Comparison of ENCODE assay signal across 18 mouse cellular contexts in the genomic region with DNA sequence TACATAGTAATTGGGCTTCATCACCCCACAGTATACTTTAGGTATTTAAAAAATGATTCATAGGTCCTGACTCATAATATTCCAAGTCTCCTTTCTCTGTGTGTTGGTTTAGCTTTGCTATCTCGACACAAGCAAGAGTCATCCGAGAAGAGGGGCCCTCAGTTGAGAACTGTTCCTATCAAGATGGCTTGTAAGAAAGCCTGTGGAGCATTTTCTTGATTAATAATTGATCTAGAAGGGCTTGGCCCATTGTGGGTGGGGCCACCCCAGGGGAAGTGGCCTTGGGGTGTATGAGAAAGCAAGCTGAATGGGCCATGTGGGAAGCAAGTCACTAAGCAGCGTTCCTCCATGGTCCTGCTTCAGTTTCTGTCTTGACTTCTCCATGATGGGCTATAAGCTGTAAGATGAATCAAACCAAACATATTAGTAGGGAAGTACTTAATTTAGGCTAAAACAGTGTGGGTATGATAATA. TPM values are rescaled to one million over a fixed set of nuclear protein-coding genes. Genes with fewer than 3 reads are reported as not detected.
DNase-seq lines count a peak whose midpoint lies in the region; ATAC-seq lines count a peak whose summit lies in the region.
"Had no signal": no experiment of that assay in that cellular context is flagged by ENCODE, and none has a peak within 500 bp of the region (broad histone marks: within the 10 kb centered on the region; RNA-seq: fewer than 3 reads in every experiment).

No protein-coding gene starts in this region.

- H3K36me3 ChIP-seq in stomach, embryonic 16.5 days (ENCODE audit: control insufficient read depth, insufficient read depth, low read length) = no peaks in the 10 kb centered on the region
- H3K36me3 ChIP-seq: G1E; heart, embryonic 13.5 days; limb, embryonic 12.5 days; liver, embryonic 15.5 days had no signal

- DNase-seq in CD4-positive, CD25-positive, alpha-beta regulatory T cell, adult 2 months (ENCODE audit: low read depth, low spot score) = peak; percentile 15
- no peak for DNase-seq in cerebellum, adult 11-12 months
- no peak for DNase-seq in c-Kit-positive CD71-positive TER-119-positive erythroid progenitor cells, embryonic 14.5 days (ENCODE audit: low spot score)
- DNase-seq in thymus, adult 18-20 months = no peak
- DNase-seq: cerebellum, adult 18-20 months; gastrocnemius, postnatal 14 days; kidney, adult 18-20 months; kidney, postnatal 36 days; lung, postnatal 4 days; right cerebral cortex, postnatal 14 days had no signal

- peak overlapping the region; percentile 37 for H3K27ac ChIP-seq in stomach, embryonic 16.5 days (ENCODE audit: low read length)
- H3K27ac ChIP-seq: limb, embryonic 12.5 days; liver, embryonic 15.5 days had no signal

- H3K27me3 ChIP-seq in stomach, embryonic 16.5 days (ENCODE audit: control insufficient read depth, insufficient read depth, low read length) = no peaks in the 10 kb centered on the region
- H3K27me3 ChIP-seq: heart, embryonic 13.5 days; limb, embryonic 12.5 days; liver, embryonic 15.5 days had no signal

- H3K9ac ChIP-seq in stomach, embryonic 16.5 days (ENCODE audit: low read length) = no peak overlapping the region
- H3K9ac ChIP-seq: heart, embryonic 13.5 days; limb, embryonic 12.5 days; liver, embryonic 15.5 days had no signal

- no peaks in the 10 kb centered on the region for H3K4me1 ChIP-seq in stomach, embryonic 16.5 days (ENCODE audit: control insufficient read depth, insufficient read depth, low read length)
- H3K4me1 ChIP-seq: limb, embryonic 12.5 days; liver, embryonic 15.5 days had no signal

- no peaks in the 10 kb centered on the region for H3K9me3 ChIP-seq in stomach, embryonic 16.5 days (replicated peaks; ENCODE audit: control insufficient read depth, low read length)
- H3K9me3 ChIP-seq: G1E; heart, embryonic 13.5 days; limb, embryonic 12.5 days; liver, embryonic 15.5 days had no signal

- H3K4me3 ChIP-seq in stomach, embryonic 16.5 days (replicated peaks; ENCODE audit: low read length) = no peak overlapping the region
- H3K4me3 ChIP-seq: heart, embryonic 13.5 days; limb, embryonic 12.5 days; liver, embryonic 15.5 days had no signal

- H3K4me2 ChIP-seq in stomach, embryonic 16.5 days (ENCODE audit: low read depth, low read length) = no peak overlapping the region; the same call in 1 of the 2 replicates
- H3K4me2 ChIP-seq: heart, embryonic 13.5 days; limb, embryonic 12.5 days; liver, embryonic 15.5 days had no signal

- ATAC-seq in common myeloid progenitor, adult 5-6 weeks (replicated peaks; ENCODE audit: low read depth, poor library complexity, severe bottlenecking) = peak; percentile 45; the same call in 1 of the 2 replicates
- ATAC-seq in megakaryocyte, adult 5-6 weeks (ENCODE audit: poor library complexity, severe bottlenecking) = peak; percentile 60
- peak; percentile 91 for ATAC-seq in stomach, embryonic 16.5 days (ENCODE audit: insufficient read depth, low FRiP score)
- ATAC-seq: forebrain, embryonic 14.5 days had no signal

- WGBS in stomach, embryonic 16.5 days = 50% methylated on average over 3 of the region's 3 CpGs

RNA-seq across cellular contexts. Expression of a gene that starts 42.3 kb away (rescaled TPM):
- 151 and 155 TPM in 2 replicates for total RNA-seq in common myeloid progenitor, adult 5-6 weeks (2017)
- total RNA-seq in megakaryocyte, adult 5-6 weeks (2015) = 161 and 164 TPM in 2 replicates
- total RNA-seq in megakaryocyte, adult 5-6 weeks (2017) = 155 and 169 TPM in 2 replicates
- 20.2 and 20.7 TPM in 2 replicates for polyA plus RNA-seq in stomach, embryonic 16.5 days (2015; fragmentation: Nextera tagmentation; extraction: Ambion mirVana)
- total RNA-seq: G1E had no signal
- polyA plus RNA-seq: G1E had no signal
